Mouse (Mus musculus): ENCODE results near the gene AY358078.
"Not testable (repeated sequence)": the region's sequence is repeated elsewhere in the genome, so short reads cannot be mapped to it uniquely, and the experiment has no call there.

AY358078 gene

DNA sequence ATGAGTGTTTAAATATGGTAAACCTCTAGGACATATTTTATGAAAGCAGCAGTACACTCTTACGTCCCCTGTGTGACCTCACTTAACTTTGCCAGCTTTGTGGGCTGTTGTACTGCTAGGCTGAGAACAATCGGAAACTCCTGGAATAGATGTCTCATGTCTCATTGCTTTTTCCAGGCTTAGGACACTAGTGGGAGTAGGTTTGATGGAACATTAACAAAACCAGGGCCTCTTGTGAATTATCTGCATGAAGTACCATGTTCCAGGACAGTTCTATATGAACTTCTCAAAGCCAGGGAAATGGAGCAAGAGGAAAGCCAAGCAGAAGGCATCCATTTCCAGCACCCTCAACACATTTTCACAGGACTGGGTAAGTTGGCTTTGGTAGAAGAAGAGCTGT is at the start of gene AY358078:
AY358078 (plus strand) TSS at position 301 of the 400 bp plus-strand sequence.
- in situ Hi-C loops (cut with MboI) = no loop called here

GRCm38 (mm10) chr14:51755944-51756343 is 43.9 kb upstream of the AY358078 start:
- in situ Hi-C loops (cut with MboI) = no loop called here

- in situ Hi-C loops (cut with MboI) = not testable (repeated sequence)
Observed at GRCm38 (mm10) chr14:51771378-51771777, 28.5 kb upstream of the AY358078 start.

DNA sequence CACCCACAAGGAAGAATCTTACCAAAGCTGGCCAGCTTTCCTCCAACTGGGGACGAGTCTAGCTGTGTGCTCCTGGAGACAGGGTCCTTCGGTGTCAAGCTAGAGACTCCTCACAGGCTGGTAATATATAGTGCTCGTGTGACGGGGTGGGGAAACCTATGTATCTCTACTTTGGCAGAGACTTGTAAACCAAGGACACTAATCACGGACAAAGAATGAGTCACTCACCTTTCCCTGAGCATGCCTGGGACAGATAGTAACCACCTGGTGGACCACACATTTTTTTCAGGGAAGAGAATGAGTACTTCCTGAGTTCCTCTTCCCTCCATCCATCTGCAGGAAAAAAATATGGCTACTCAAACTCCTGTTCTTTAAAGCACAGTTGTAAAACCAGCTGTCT is 26.4 kb upstream of the AY358078 start, which contains the start of gene Ang4:
Ang4 (minus strand) TSS at position 101 of the 400 bp plus-strand sequence.
- in situ Hi-C loops (cut with MboI) = no loop called here

DNA sequence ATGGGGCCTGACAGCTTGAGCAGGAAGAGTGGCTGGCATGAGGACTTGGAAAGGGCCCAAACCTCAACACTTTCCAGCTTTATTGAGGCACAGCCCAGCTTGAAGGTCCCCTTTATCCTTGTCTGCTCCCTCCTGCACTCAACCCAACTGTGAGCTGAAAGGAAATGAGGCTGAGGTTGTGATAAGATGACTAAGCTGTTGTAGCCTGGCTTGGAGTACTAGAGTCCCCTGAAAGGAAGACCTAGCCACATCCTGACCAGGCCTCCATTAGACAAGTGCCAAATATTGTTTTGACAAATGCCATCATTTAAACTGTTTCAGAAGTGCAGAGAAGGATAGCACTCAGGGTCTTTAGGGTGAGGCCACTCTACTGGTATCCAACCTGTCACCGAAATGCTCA is 22.1 kb upstream of the AY358078 start:
- in situ Hi-C loops (cut with MboI) = no loop called here

- in situ Hi-C loops (cut with MboI) = no loop called here
Observed at GRCm38 (mm10) chr14:51778865-51779481, 20.9 kb upstream of the AY358078 start.

DNA sequence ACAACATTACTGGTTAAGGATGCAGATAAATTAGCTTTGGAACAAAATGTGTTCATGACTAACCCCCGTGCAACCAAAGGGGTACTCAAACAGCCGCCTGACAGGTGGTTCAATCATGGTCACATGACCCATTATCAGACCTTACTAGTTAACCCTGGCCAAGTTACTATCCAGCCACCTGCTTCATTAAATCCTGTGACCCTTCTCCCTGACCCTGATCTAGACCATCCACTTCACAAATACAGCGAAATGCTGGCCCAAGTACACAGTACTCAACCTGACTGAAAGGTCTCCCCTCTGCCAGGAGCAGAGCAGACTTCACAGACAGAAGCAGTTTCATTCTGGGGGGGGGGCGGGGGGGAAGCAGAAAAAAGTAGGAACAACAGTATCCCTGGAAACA is 13.5 kb upstream of the AY358078 start:
- in situ Hi-C loops (cut with MboI) = no loop called here

DNA sequence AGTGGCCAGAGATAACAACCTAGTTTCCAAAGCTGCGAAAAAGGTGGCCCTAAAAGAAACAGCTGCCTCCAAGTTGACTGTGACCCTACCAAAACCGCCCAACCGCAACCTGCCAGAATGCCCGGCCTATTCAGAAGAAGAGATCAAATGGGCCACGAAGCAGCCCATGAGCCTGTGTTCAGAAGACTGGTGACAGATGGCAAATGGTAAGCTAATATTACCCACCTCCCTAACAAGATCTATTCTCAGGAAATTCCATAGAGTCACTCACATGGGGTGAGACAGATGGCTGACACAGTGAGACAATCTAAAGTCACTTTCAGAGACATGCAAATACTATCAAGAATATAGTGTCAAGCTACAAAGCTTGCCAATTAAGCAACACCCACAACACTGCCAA is 12.8 kb upstream of the AY358078 start:
- in situ Hi-C loops (cut with MboI) = no loop called here

GRCm38 (mm10) chr14:51789196-51789595 is 10.7 kb upstream of the AY358078 start:
- in situ Hi-C loops (cut with MboI) = no loop called here

DNA sequence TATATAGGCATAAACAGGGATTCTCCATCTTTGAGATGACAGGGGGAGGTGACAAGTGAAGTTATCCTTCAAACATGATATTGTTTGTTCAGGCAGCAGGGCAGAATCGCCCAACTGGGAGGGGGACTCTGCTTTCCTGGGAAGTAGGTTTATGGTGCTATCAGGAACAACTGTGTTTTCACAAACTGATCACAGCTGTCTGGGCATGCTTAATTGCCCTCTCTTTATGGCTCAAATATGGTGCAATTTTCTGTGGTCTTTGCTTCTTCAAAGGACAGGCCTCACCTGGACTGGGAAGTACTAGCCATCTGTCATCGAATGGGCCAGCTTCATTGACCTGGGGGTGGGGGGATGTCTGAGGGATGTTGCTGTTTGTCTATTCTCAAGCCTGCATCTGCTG is 5.7 kb upstream of the AY358078 start:
- in situ Hi-C loops (cut with MboI) = no loop called here

- in situ Hi-C loops (cut with MboI) = no loop called here
Observed at GRCm38 (mm10) chr14:51826625-51827024, 26.8 kb downstream of the AY358078 start.

DNA sequence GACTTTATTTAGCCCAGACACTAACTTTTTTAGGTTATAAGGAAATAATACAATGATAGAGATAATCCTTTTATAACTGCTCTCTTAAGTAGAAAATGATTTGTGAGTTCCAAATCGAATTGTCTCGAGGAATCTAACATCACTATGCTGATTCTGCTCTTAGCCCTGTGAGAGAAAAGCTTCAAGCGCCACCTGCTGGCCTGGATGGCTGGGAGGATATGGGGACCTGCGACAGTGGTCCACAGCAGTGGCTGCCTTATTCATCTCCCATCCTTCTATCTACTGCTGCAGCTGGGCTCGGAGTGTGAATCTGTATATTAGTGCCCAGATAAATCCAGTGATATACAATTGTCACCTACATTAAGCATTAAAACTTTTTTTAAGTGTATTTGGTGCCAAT is 28.0 kb downstream of the AY358078 start:
- in situ Hi-C loops (cut with MboI) = not testable (repeated sequence)

DNA sequence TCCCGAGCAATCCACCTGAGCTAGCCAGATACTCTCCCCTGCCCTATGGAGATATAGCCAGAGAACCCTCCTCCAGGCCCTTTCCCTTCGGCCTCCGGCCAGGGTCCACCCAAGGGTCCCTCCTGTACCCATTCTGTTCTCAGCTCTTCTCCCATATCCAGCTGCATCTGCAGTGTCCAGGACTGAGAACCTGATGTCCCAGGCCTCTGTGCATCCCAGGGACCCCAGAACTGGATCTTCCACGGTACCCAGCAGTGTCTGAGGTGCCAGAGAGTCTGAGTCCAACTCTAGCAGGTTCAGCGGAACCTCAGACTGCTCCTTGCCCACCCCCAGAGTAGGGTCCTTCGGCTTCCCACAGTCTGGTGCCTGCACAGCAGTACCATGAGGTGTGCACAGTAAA is 29.3 kb downstream of the AY358078 start:
- in situ Hi-C loops (cut with MboI) = no loop called here

DNA sequence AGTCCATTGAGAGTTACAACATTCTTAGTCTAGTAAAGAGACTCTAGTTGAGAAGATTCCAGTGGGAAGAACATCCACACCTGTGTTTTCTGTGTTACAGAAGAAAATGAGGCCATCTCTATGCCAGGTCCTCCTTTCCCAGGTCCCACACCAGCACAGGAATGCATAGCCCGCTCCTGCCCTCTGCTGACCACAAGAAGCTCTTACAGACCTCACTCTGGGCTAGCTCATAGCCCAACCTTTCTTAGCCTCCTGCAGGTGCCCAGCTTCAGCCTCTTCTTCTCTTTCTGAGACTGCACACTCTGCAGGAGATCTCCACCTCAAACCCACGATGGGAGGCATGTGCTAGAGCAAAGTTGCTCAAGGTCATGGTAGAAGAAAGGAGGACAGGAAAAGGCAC is 38.6 kb downstream of the AY358078 start:
- in situ Hi-C loops (cut with MboI) = not testable (repeated sequence)

DNA sequence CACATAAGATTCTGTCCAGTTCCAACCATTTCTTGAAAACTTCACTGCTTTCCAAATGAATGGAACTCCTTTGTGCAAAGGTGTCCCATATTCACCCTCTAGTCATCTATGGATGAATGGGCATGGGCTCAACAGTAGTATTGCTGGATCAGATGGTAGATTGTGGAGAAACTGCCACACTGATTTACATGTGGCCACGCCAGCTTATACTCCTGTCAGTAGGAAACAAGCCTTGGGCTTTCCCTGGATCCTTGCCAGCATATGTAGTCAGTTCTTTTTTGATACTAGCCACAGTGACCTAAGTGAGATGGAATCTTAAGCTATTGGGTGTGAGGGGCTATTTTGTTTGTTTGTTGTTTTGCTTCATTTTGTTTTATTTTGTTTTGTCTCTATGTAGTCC is 42.4 kb downstream of the AY358078 start:
- in situ Hi-C loops (cut with MboI) = no loop called here

- in situ Hi-C loops (cut with MboI) = no loop called here
Observed at GRCm38 (mm10) chr14:51842781-51843180, 42.9 kb downstream of the AY358078 start.

DNA sequence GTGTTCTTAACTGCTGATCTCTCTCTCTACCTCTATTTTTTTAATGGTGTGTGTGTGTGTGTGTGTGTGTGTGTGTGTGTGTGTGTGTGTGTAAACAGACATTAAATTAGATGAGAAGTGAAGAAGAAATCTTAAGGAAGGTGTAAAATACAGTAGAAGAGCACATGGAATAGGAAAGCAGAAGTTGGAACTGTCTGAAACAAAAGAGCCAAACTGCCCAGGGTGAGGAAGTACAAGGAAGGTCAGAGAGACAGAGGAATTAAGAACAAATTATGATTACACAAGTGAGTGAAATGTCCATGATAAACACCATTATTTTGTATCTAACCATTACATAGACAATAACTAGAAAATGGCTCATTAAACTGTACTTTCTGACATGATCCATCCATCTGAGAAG is 44.0 kb downstream of the AY358078 start:
- in situ Hi-C loops (cut with MboI) = no loop called here

DNA sequence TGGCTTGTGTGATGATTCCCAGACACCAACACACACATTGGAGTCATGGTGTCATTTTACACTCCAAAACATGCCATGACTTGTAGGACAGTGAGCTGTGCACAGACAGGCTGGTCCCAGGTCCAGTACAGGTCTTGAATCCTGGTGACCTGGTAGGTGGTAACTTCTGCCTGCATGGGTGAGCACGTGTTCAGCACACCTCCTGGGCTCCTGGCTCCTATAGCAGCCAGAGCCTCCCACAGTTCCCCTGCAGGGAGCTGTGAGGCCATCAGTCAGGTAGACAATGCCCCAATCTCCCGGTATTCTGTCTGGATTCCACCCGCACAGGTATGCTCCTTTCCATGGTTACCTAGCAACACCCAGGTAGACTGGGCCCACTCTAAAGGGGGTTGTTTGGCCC is 46.7 kb downstream of the AY358078 start:
- in situ Hi-C loops (cut with MboI) = no loop called here

GRCm38 (mm10) chr14:51851006-51851405 is 51.2 kb downstream of the AY358078 start:
- in situ Hi-C loops (cut with MboI) = not testable (repeated sequence)

DNA sequence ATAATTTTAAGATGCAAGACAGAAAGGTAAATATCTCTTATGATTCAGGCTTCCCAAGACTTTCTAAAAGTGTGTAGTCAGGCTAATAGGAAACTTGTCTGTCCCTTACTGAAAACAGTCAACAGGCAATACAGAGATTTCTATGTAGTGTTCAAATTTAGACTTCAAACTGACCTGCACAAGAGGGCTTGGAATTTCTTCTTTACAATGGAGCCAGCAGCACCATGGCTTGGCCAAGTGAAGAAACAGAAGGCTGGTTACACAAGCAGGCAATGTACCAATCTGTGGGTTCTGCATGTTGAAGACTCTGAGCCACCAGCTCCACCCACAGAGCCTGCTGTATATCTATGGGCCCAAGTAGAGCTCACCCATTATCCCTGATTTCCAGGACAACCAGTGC is 53.6 kb downstream of the AY358078 start, which contains the start of gene Ear6:
Ear6 (plus strand) TSS at position 301 of the 400 bp plus-strand sequence.
- in situ Hi-C loops (cut with MboI) = no loop called here

GRCm38 (mm10) chr14:51855280-51855679 is 55.4 kb downstream of the AY358078 start:
- in situ Hi-C loops (cut with MboI) = not testable (repeated sequence)

DNA sequence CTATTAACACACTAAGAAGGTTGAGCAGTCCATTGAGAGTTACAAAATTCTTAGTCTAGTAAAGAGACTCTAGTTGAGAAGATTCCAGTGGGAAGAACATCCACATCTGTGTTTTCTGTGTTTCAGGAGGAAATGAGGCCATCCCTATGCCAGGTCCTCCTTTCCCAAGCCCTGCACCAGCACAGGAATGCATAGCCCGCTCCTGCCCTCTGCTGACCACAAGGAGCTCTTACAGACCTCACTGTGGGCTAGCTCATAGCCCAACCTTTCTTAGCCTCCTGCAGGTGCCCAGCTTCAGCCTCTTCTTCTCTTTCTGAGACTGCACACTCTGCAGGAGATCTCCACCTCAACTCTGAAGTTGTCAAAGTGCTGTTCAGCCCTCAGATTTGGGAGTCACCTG is 63.8 kb downstream of the AY358078 start:
- in situ Hi-C loops (cut with MboI) = not testable (repeated sequence)

- in situ Hi-C loops (cut with MboI) = no loop called here
Observed at GRCm38 (mm10) chr14:51870756-51871155, 70.9 kb downstream of the AY358078 start.

DNA sequence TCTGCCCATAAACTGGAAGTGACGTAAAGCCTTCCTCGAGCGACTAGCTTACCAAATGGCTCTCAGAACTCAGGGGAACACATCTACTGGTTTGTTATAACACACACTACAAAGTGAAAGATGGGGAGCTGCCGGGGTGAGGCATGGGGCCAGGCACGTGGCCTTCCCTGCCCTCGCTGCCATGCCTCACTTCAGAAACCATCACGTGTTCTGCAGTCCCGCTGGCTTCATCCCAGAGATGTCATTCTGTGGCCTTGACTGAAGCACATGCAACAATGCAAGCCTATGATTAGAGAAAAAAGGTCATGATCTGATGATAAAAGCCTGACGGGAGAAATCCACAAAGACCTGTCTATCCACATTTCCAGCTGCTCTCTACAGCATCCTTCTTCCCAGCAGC is 71.9 kb downstream of the AY358078 start:
- in situ Hi-C loops (cut with MboI) = no loop called here
